Mouse (Mus musculus) embryonic fibroblast, embryonic 13.5 days (primary cell): ENCODE results near the gene Prrt2.

Experiments used
- CTCF ChIP-seq: IDR thresholded peaks from 2 replicates; pipeline ENCODE4 v1.5.1; 2011; ENCODE audit warnings: mild to moderate bottlenecking, control low read depth, low read length, moderate library complexity, borderline replicate concordance; ENCODE audit not compliant: insufficient read depth
- POLR2A ChIP-seq: IDR thresholded peaks from 2 replicates; pipeline ENCODE4 v1.6.1; 2011; ENCODE audit warnings: low read depth, mild to moderate bottlenecking, control low read depth, low read length, moderate library complexity

DNA sequence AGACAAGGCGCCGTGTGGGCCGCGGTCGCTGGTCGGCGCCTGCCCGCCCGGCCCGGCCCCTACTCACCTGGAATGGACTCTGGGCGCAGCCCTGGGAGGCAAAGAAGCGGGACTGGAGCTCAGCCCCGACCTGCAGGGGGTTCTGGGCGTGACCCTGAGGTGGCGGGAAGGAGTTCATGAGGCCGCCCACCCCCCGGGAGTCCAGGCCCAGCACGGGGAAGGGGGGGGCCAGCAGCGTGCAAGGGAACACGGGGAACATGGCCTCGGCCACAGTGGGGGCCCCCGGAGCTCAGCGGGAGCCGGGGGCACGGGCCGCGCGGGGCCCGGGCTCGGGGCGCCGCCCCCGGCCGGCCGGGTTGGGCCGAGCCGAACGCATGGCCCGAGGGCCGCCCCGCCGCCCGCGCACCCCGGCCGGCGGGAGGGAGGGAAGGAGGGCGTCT, 5.2 kb upstream of the Prrt2 start:
- TF ChIP-seq POLR2A, result 0 out of 2 replicates have a peak, but pooled peaks have one; percentile 46
- no peak for TF ChIP-seq CTCF
